Mouse (Mus musculus): ENCODE data around the gene Lzts3. TPM values are rescaled to one million over a fixed set of nuclear protein-coding genes. Genes with fewer than 3 reads are reported as not detected.

The Lzts3 gene
- polyA plus RNA-seq, 1 experiment = 4.7 TPM

DNA sequence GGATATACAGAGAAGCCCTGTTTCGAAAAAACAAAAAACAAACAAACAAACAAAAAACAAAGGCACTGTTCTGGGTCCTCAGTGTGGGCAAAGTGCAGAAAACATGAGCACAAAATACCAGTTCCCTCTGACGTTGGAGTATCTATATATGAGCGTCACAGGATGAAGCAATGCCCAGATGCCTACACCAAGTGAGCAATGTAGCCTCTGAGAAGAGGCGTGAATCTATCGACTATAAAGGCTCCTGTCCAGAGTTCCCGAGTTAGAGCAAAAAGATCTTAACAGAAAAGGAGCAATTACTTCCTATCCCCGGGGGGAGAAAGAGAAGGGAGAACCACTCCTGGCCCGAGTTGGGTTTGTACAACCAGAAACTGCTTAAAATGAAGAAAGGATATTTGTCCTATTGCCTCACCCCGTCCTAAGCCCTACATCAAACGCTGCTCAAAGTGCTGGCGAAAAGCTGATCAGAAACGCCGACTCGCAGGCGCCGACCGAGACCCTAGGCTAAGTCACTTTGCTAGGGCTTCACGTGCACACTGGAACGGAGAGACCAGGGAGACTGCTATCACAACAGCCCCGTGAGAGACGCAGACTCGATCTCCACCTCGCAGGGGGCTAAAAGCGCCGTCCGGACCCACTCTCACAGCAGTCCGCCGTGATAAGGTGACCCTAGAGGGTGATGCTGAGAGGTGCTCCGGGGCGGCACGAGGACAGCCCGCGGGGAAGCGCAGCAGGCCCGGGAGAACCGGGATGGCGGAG is 13.3 kb downstream of the Lzts3 start:
- H3K79me3 ChIP-seq (ENCODE audit: low read depth) = peaks cover 48% of the 10 kb centered on the region
- H3K27me3 ChIP-seq (ENCODE audit: control insufficient read depth, insufficient read depth, insufficient read length) = no peaks in the 10 kb centered on the region
- TF ChIP-seq MAX (IDR thresholded peaks at IDR 0.05) = peak; percentile 5
- TF ChIP-seq CEBPB (IDR thresholded peaks at IDR 0.05; ENCODE audit: low read depth) = peak; percentile 26
- no peak for TF ChIP-seq MYOD1 (IDR thresholded peaks at IDR 0.05; ENCODE audit: control insufficient read depth, insufficient read length, low read depth)
- peak overlapping the region; percentile 99 for H3K4me3 ChIP-seq (ENCODE audit: insufficient read depth, poor library complexity, severe bottlenecking)
- H3K36me3 ChIP-seq (ENCODE audit: control insufficient read depth, insufficient read depth) = peaks cover 30% of the 10 kb centered on the region
- peaks cover 60% of the 10 kb centered on the region for H3K79me2 ChIP-seq (ENCODE audit: control insufficient read depth, insufficient read depth)
- H3ac ChIP-seq (ENCODE audit: control insufficient read depth, insufficient read length, low read depth) = peak overlapping the region; percentile 98

DNA sequence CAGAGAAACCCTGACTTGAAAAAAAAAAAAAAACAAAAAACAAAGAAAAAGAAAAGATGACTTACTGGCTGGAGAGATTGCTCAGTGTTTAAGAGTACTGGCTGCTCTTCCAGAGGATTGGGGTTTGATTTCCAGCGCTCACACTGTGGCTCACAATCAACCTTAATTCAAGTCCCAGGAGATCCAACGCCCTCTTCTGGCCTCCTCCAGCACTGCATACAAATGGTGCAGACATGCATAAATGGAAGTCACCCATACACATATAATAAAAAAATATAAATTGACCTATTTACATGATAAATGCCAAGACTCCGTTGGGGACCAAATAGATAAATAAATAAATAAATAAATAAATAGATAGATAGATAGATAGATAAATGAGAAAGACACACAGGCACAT is 14.2 kb downstream of the Lzts3 start:
- TF ChIP-seq FOSL1 (IDR thresholded peaks at IDR 0.05; ENCODE audit: insufficient read depth, low read length, poor library complexity, severe bottlenecking) = no peak
- TF ChIP-seq CTCF (IDR thresholded peaks at IDR 0.05; ENCODE audit: control insufficient read depth, insufficient read depth, insufficient read length) = no peak
- TF ChIP-seq CEBPB (IDR thresholded peaks at IDR 0.05; ENCODE audit: low read depth) = no peak
- TF ChIP-seq MYOD1 (IDR thresholded peaks at IDR 0.05; ENCODE audit: control insufficient read depth, insufficient read length, low read depth) = no peak
- no peak for TF ChIP-seq MYOG (IDR thresholded peaks at IDR 0.05; ENCODE audit: control insufficient read depth, extremely low read depth, insufficient read length)
- no peak for TF ChIP-seq MAX (IDR thresholded peaks at IDR 0.05)
- no peak for TF ChIP-seq USF1 (IDR thresholded peaks at IDR 0.05; ENCODE audit: low read depth)
- H3K79me3 ChIP-seq (ENCODE audit: low read depth) = peaks cover 56% of the 10 kb centered on the region
- no peak overlapping the region for H3ac ChIP-seq (ENCODE audit: control insufficient read depth, insufficient read length, low read depth)
- no peaks in the 10 kb centered on the region for H3K27me3 ChIP-seq (ENCODE audit: control insufficient read depth, insufficient read depth, insufficient read length)
- peak overlapping the region; percentile 99 for H3K4me3 ChIP-seq (ENCODE audit: insufficient read depth, poor library complexity, severe bottlenecking)
- peaks cover 33% of the 10 kb centered on the region for H3K36me3 ChIP-seq (ENCODE audit: control insufficient read depth, insufficient read depth)
- H3K79me2 ChIP-seq (ENCODE audit: control insufficient read depth, insufficient read depth) = peaks cover 68% of the 10 kb centered on the region

DNA sequence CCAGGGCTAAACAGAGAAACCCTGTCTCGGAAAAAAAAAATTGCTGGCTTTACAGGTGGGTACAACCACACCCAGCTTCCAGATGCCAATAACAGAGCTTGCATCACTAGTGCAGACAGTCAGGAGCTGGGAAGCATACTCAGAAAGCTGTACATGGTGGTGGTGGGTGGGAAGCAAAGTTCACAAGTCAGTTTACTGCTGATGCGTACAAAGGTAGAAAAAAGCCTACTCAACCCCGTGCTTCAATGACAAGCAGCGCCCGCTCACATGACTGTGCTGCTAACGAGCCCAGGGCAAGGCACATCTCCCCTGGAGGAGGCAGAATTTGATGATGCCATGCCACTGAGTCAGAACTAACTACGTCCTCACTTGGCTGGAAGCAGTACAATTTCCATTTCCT is 23.6 kb downstream of the Lzts3 start:
- Histone ChIP-seq H3K27me3 (ENCODE audit: control insufficient read depth, insufficient read depth, insufficient read length) (no peaks in the 10 kb centered on the region), H3ac (ENCODE audit: control insufficient read depth, insufficient read length, low read depth) (no peak overlapping the region), H3K4me3 (ENCODE audit: insufficient read depth, poor library complexity, severe bottlenecking) (no peak overlapping the region), H3K79me2 (ENCODE audit: control insufficient read depth, insufficient read depth) (peaks cover 50% of the 10 kb centered on the region), H3K36me3 (ENCODE audit: control insufficient read depth, insufficient read depth) (peaks cover 58% of the 10 kb centered on the region), H3K79me3 (ENCODE audit: low read depth) (peaks cover 25% of the 10 kb centered on the region)
- TF ChIP-seq MAX (IDR thresholded peaks at IDR 0.05) = no peak
- TF ChIP-seq FOSL1 (IDR thresholded peaks at IDR 0.05; ENCODE audit: insufficient read depth, low read length, poor library complexity, severe bottlenecking) = no peak
- no peak for TF ChIP-seq USF1 (IDR thresholded peaks at IDR 0.05; ENCODE audit: low read depth)
- TF ChIP-seq CTCF (IDR thresholded peaks at IDR 0.05; ENCODE audit: control insufficient read depth, insufficient read depth, insufficient read length) = no peak

DNA sequence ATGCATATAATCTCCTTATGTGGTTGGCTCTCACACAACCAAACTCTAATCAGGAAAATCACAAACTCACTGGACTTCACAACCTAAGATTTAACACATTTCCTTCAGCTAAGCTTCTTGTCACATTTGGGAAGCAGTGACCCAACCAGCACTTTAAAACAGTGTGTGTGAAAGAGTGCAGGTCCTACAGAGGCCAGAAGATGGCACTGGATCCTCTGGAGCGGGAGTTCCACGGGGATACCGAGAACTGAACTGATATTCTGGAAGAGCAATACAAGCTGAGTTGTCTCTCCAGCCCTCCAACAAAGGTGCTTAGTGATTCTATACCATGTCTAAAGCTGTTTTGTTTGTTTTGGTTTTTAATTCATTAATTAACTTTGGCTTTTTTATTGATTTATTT is 29.5 kb downstream of the Lzts3 start:
- H3K79me3 ChIP-seq (ENCODE audit: low read depth) = peaks cover 2% of the 10 kb centered on the region
- peaks cover 36% of the 10 kb centered on the region for H3K36me3 ChIP-seq (ENCODE audit: control insufficient read depth, insufficient read depth)
- H3K79me2 ChIP-seq (ENCODE audit: control insufficient read depth, insufficient read depth) = no peaks in the 10 kb centered on the region
- H3K27me3 ChIP-seq (ENCODE audit: control insufficient read depth, insufficient read depth, insufficient read length) = no peaks in the 10 kb centered on the region
- no peak overlapping the region for H3ac ChIP-seq (ENCODE audit: control insufficient read depth, insufficient read length, low read depth)
- no peak overlapping the region for H3K4me3 ChIP-seq (ENCODE audit: insufficient read depth, poor library complexity, severe bottlenecking)
- TF ChIP-seq MYOD1 (IDR thresholded peaks at IDR 0.05; ENCODE audit: control insufficient read depth, insufficient read length, low read depth) = no peak
- TF ChIP-seq CEBPB (IDR thresholded peaks at IDR 0.05; ENCODE audit: low read depth) = no peak
- TF ChIP-seq MAX (IDR thresholded peaks at IDR 0.05) = no peak
- no peak for TF ChIP-seq USF1 (IDR thresholded peaks at IDR 0.05; ENCODE audit: low read depth)
- no peak for TF ChIP-seq FOSL1 (IDR thresholded peaks at IDR 0.05; ENCODE audit: insufficient read depth, low read length, poor library complexity, severe bottlenecking)
- no peak for TF ChIP-seq CTCF (IDR thresholded peaks at IDR 0.05; ENCODE audit: control insufficient read depth, insufficient read depth, insufficient read length)
- TF ChIP-seq MYOG (IDR thresholded peaks at IDR 0.05; ENCODE audit: control insufficient read depth, extremely low read depth, insufficient read length) = no peak

DNA sequence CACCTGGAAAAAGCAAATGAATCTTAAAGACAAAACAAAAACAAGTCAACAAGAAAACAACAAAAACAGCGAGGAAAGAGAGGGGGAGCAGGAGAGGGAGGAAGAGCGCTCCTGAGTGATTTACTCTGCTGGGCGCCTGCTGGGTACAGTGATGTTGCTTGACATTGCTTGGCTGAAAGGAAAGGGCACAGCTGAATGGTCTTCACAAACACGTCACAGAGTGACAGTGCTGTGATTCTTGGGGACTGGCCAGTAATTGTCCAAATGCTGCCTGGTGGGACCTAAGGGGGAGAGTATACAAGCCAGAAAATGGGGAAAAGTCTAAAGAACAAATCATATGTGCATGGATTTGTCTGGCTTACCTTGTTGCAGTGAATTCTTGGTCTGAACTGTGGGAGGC is 40.4 kb downstream of the Lzts3 start:
- Histone ChIP-seq H3K27me3 (ENCODE audit: control insufficient read depth, insufficient read depth, insufficient read length) (no peaks in the 10 kb centered on the region), H3ac (ENCODE audit: control insufficient read depth, insufficient read length, low read depth) (no peak overlapping the region), H3K36me3 (ENCODE audit: control insufficient read depth, insufficient read depth) (peaks cover 45% of the 10 kb centered on the region), H3K79me2 (ENCODE audit: control insufficient read depth, insufficient read depth) (no peaks in the 10 kb centered on the region), H3K79me3 (ENCODE audit: low read depth) (no peaks in the 10 kb centered on the region), H3K4me3 (ENCODE audit: insufficient read depth, poor library complexity, severe bottlenecking) (no peak overlapping the region)
- TF ChIP-seq MYOD1 (IDR thresholded peaks at IDR 0.05; ENCODE audit: control insufficient read depth, insufficient read length, low read depth) (no peak), MAX (IDR thresholded peaks at IDR 0.05) (no peak), FOSL1 (IDR thresholded peaks at IDR 0.05; ENCODE audit: insufficient read depth, low read length, poor library complexity, severe bottlenecking) (no peak), USF1 (IDR thresholded peaks at IDR 0.05; ENCODE audit: low read depth) (no peak), CTCF (IDR thresholded peaks at IDR 0.05; ENCODE audit: control insufficient read depth, insufficient read depth, insufficient read length) (no peak), CEBPB (IDR thresholded peaks at IDR 0.05; ENCODE audit: low read depth) (no peak), MYOG (IDR thresholded peaks at IDR 0.05; ENCODE audit: control insufficient read depth, extremely low read depth, insufficient read length) (no peak)

DNA sequence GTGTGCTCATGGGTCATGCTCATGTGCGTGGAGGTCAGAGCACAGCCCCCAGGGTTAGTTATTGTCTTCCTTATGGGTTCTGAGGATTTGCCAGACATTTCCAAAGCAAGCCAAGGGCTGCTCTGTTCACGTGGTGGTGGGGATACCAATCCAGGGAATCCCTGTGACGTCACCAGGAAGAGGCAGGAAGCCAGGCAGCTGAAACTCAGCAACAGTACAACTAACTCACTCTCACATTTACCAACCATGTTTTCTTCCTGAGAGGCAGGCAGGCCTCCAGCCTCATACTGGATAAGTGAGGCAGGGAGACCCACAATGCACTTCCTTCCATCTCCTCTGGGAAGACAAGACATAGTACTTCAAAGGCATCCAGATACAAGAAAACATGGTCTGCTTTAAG is 44.2 kb downstream of the Lzts3 start:
- Histone ChIP-seq H3K27me3 (ENCODE audit: control insufficient read depth, insufficient read depth, insufficient read length) (no peaks in the 10 kb centered on the region), H3K36me3 (ENCODE audit: control insufficient read depth, insufficient read depth) (peaks cover 57% of the 10 kb centered on the region), H3K79me2 (ENCODE audit: control insufficient read depth, insufficient read depth) (no peaks in the 10 kb centered on the region), H3K79me3 (ENCODE audit: low read depth) (no peaks in the 10 kb centered on the region), H3K4me3 (ENCODE audit: insufficient read depth, poor library complexity, severe bottlenecking) (no peak overlapping the region), H3ac (ENCODE audit: control insufficient read depth, insufficient read length, low read depth) (no peak overlapping the region)
- TF ChIP-seq CEBPB (IDR thresholded peaks at IDR 0.05; ENCODE audit: low read depth) (no peak), FOSL1 (IDR thresholded peaks at IDR 0.05; ENCODE audit: insufficient read depth, low read length, poor library complexity, severe bottlenecking) (no peak), USF1 (IDR thresholded peaks at IDR 0.05; ENCODE audit: low read depth) (no peak), MYOG (IDR thresholded peaks at IDR 0.05; ENCODE audit: control insufficient read depth, extremely low read depth, insufficient read length) (no peak), CTCF (IDR thresholded peaks at IDR 0.05; ENCODE audit: control insufficient read depth, insufficient read depth, insufficient read length) (no peak), MYOD1 (IDR thresholded peaks at IDR 0.05; ENCODE audit: control insufficient read depth, insufficient read length, low read depth) (no peak), MAX (IDR thresholded peaks at IDR 0.05) (no peak)

All from C2C12 (cell line).